Mouse (Mus musculus) layer of hippocampus, postnatal 36 days (tissue): ENCODE data around the gene Asah2. TPM values are rescaled to one million over a fixed set of nuclear protein-coding genes. Genes with fewer than 3 reads are reported as not detected.
"Not testable (repeated sequence)": the region's sequence is repeated elsewhere in the genome, so short reads cannot be mapped to it uniquely, and the experiment has no call there.

Experiments used
- DNase-seq, 2 experiments: peaks; one replicate each; pipeline ENCODE4 v3.0.0; 2022
- total RNA-seq, 2 experiments: library from RNA; stranded (reverse); gene quantifications; 2 replicates each; pipeline ENCODE4 v1.2.3; 2021

The Asah2 gene
- total RNA-seq: 1 to 10 TPM; 4.7 to 8.2 TPM

GRCm38 (mm10) chr19:32107771-32108306 lies at the start of gene Asah2:
Gene Asah2, minus strand, starts transcription at chr19:32108211.
- peak; percentile 69 to 73 for DNase-seq

DNA sequence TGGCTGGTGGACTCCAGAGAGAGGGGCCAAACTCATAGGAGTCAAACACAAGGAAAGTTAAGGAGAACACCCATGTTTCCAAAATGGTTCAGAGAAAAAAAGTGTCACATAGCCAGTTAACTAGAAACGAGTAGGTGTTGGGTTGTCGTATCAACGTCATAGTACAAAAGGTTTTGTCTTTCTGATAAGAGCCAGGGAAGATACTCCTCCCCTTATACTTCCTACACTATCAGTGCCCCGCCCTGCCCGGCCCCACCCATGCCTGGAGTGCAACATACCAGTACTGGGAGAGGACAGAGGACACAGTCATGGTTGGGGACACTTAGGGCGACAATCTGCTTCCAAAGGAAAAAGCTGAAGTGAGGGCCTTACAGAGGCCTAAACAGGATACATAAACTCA lies 49.0 kb upstream of the Asah2 start:
- no peak for DNase-seq

GRCm38 (mm10) chr19:32152529-32152928 lies 44.5 kb upstream of the Asah2 start:
- DNase-seq: no peak

GRCm38 (mm10) chr19:32148710-32149109 lies 40.7 kb upstream of the Asah2 start:
- DNase-seq: no peak

DNA sequence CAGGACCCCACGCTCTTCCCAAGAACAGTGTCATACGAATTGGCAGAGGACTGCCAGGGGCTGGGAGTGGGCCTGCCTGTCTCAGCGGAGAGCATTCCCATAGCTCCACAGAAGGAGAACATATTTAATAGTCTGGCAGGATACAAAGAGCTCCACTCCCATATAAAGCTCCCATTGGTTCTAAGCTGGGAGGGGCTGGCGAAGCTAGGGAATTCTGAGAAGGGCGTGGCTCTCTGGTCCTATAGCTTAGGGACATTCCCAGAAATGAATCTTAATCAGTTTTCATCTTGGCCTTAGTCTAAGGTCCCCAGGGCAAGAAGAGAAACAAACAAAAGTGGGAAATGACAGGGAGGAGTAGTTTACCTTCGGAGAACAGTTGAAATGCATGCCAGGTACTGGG lies 34.4 kb upstream of the Asah2 start:
- no peak for DNase-seq

DNA sequence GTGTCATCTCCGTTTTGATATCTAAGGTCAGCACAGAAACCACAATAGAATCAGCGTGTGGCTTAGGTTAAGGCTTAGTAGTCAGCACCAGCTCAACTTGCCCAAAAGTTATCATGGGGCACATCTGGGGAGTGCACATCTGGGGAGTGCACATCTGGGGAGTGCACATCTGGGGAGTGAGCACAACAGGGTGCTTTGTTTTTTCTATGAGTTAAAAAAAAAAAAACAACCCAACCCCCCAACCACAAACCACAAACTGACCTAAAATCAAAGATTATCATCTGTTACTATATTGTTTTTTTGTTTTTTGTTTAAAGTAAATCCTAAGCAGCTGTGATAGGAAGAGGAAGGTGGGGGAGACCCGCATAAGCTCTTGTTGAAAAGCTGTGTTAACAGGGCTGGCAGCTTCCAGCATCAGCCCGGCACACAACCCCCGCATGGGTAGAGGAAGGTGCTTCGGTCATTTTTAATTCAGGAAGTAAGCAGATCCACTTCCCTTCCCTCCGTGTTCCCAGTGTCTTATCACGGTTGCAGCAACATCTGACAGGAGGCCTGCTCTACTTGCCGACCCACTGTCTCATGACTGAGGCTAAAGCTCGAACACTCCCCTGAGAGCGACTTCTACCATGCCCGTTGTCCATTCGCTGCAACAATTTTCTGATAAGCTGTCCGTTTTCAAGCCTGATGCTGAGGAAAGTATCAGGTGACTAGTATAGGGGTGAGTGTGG lies 30.5 kb upstream of the Asah2 start:
- DNase-seq: no peak

DNA sequence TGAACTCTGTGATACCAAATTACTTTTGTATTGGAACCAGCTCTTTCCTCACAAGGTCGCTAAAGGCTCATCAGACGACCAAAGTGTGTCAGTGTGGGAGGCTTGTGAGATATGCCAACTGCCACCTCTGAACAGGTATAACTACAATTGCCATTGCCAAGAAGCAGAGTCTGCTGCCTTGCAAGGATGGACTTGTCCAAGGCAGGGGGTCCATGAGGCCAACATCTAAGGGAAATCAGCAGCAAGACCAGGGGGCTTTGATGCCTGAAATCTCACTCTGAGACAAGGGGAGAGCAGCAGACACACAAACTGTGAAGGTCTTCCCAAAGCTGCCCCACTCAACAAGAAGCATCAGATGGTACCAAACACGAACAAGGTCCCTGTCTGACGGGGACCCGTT lies 29.9 kb upstream of the Asah2 start:
- no peak for DNase-seq

GRCm38 (mm10) chr19:32136888-32137625 lies 29.0 kb upstream of the Asah2 start:
- DNase-seq: peak in 1 of 2 experiments; percentile 32

DNA sequence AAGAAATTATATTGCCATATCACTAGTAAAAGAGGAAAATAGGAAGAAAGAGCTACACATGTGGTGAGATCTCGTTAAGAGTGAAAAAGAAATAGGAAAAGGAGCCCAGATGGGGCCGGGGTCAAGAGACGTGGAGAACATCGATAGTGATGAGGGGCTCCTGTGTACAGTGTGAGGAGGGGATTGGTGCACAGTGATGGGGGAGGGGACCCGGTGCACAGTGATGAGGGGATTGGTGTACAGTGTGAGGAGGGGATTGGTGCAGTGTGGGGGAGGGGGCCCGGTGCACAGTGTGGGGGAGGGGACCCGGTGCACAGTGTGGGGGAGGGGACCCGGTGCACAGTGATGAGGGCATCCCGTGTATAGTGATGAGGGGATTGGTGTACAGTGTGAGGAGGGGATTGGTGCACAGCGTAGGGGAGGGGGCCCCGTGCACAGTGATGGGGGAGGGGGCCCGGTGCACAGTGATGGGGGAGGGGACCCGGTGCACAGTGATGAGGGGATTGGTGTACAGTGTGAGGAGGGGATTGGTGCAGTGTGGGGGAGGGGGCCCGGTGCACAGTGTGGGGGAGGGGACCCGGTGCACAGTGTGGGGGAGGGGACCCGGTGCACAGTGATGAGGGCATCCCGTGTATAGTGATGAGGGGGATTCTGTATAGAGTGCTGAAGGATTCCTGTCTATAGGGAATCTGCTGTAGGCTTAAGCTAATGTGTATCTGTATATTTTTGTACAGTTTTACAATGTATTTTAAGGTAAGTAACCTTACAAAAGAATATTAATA lies 23.9 kb upstream of the Asah2 start:
- DNase-seq: not testable (repeated sequence)

DNA sequence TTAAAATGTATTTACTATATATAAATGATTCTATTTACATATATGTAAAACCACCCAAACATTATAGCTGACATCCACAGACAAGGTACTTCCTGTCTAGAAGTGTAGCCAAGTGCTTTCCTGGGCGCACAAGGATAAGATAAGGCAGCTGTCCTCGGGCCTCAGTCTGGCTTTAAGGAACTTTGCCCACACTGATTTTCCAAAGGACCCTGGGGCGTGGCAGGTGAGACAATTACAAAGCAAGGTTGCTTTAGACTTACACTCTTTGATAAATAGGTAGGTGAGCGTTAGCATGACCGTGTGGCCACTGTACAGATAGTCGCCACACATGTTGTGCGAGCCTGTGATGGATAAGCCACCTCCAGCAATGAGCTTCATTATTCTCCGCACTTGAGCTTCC lies 21.3 kb upstream of the Asah2 start:
- DNase-seq: no peak

- no peak for DNase-seq
These were observed 19.3 kb upstream of the Asah2 start for GRCm38 (mm10) chr19:32127180-32127850.

DNA sequence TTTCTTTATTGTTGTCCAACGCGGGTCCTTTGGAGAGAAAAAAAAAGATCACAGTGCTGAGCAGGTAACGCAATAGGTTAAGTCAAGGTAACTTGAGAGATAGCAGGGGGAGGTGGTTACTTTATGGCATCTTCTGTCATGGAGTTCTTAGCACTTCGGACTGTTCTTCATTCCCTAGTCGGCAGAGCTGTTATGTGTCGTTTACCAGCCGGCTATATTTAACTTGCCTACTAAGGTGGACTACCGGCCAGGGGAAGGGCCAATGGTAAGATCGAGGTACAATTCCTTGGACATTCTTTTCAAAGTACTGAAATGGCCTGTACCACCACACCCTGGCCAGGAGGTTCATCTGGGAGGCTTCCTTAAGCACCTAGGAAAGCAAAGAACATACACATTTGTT lies 16.1 kb upstream of the Asah2 start:
- no peak for DNase-seq

- peak; percentile 41 to 57 for DNase-seq
These were observed 15.2 kb upstream of the Asah2 start for GRCm38 (mm10) chr19:32123196-32123595.

DNA sequence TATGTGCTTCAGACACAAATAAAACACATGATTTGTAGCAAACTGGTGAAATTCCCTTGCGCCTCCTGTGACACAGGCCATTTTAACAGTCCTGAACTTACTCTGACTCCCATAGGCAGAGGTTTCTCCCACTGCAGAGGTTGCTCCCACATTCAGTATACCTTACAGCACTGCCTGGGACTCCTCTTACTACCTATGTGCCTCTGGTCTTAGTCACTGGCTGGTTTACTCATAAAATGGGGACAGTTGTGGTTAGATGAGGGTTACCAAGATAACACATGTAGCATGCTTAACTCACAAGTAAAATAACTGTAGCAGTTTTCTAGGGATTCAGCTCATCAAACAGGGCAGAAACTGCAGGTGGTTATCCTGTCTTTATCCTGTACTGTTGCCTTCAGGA lies 12.8 kb upstream of the Asah2 start:
- DNase-seq: no peak

DNA sequence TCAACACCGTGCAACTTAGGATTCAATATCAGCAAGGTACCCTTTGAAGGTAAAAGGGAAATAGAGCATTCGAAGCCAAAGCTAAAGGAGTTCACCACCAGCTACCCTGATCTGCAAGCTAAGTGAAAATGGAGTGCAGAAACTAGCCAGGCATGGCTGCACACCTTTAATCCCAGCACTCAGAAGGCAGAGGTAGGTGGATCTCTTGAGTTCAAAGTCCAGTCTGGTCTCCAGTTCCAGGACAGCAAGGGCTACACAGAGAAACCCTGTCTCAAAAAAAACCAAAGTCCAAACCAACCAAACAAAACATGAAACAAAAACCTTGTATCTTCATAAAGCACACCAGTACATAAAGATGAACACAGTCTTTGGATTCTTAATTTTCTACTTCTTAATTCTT lies 11.7 kb upstream of the Asah2 start:
- DNase-seq: no peak

- DNase-seq: no peak
These were observed 10.5 kb upstream of the Asah2 start for GRCm38 (mm10) chr19:32118496-32118895.

DNA sequence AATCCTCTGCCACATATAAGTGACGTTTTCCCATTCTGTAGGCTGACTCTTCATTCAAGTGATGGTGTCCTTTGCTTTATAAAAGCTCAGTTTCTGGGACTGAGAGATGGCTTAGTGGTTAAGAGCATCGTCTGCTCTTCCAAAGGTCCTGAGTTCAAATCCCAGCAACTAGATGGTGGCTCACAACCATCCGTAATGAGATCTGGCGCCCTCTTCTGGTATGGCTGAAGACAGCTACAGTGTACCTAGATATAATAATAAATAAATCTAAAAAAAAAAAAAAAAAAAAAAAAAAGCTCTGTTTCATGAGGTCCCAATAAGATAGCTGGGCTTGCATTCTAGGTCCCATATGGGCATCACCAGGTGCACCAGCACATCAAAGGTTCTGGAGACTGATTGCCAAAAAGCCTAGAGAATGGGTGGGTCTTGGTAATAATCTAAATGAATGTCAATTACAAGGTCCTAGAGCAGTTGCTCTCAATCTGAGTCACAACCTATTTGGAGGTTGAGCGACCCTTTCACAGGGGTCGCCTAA lies 9.5 kb upstream of the Asah2 start:
- DNase-seq: no peak

DNA sequence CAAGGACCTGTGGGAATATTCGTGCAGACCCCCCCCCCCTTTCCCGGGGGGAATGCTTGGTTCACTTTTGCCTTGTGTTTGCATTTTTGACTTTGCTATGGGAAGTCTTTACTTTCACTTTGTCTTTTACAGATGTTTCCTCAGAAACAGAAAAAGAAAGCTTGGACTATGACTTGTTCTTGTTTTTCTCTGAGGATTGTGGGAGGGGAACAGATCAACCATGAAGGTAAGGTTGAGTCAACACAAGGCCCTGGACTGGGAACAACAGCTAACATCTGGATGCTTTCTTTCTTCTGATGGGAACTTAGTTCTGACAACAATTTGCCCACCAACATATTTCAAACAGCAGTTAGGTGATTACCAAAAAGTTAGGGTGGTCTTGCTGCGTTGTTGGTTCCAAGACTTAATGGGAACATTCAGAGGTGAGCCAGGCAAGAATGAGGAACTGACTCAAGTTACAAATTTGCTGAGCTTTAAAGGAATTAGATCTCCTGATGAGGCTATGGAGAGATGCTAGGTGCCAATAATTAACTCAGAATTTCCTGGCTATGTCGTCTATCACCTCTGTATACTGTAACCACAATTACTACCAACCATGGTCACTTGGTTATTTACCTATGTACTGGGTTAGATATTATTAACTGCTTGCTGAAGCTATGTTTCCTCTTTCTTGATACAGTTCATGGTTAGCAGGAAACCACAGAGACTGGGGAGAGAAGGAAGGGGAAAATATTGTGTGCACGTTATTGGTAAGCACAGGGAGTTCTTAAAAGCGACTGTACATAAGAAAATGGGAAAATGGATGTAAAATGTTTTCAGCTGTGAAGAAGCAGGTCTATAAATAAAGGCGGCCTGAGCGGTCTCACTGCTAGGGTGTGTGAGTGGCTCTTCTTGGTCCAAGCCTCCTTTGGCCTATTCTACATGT lies 4.1 kb upstream of the Asah2 start:
- DNase-seq: no peak

GRCm38 (mm10) chr19:32106750-32107149 lies 1.3 kb downstream of the Asah2 start:
- no peak for DNase-seq

DNA sequence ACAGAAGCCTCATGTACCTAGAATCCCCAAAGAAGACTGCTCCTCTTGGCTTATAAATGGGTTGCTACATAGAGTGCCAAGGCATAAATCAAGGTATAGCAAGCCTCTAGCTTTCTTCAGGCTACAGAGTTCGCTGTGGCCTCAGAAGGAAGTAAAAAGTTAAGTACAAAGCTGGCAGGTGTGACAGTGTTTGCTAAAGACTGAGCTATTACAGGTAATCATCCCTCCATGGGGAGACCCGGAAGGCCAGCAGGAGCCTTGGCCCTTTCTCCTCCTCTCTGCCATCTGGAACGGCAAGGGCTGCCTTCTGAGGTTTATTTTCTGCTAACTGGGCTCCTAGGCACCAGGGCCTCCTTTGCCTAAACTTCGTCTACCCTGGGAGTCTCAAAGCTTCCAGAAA lies 3.8 kb downstream of the Asah2 start:
- DNase-seq: no peak

DNA sequence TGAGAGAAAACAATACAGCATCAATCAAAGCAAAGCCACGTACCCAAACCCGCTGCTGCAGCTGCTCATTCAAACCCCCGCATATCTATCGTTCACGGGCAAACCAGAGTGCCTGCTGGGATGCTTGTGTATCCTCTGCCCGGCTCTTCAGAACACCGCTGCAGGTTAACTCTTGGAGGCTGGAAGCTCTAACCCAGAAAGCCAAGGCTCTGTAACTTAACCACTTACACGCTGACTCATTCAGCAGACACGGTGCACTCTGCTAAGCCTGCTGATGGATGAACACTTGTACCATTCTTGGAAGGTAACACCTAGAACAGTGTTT lies 5.1 kb downstream of the Asah2 start:
- peak; percentile 31 to 37 for DNase-seq
